Mouse (Mus musculus) myocyte (in vitro differentiated cells): Measurements from ENCODE around the gene Pnpla1.

Source experiments
- MAX ChIP-seq: IDR thresholded peaks from one replicate; pipeline ENCODE4 v1.6.1; 2011; ENCODE audit warnings: low read depth, mild to moderate bottlenecking, control low read depth
- MYOG ChIP-seq, 3 experiments: IDR thresholded peaks; one replicate each; pipeline ENCODE4 v1.6.1; 2011; ENCODE audit warnings: control low read depth in 2 of 3, low read depth in 2 of 3, mild to moderate bottlenecking in 2 of 3; ENCODE audit not compliant: insufficient read length in 2 of 3, control insufficient read depth in 1 of 3, insufficient read depth in 1 of 3
- POLR2A ChIP-seq: IDR thresholded peaks from one replicate; pipeline ENCODE4 v1.6.1; 2011; ENCODE audit warnings: low read depth, mild to moderate bottlenecking, control low read depth, moderate library complexity; ENCODE audit not compliant: insufficient read length
- SRF ChIP-seq: IDR thresholded peaks from one replicate; pipeline ENCODE4 v1.6.1; 2011; ENCODE audit warnings: low read depth; ENCODE audit not compliant: control insufficient read depth, insufficient read length
- TCF12 ChIP-seq: IDR thresholded peaks from one replicate; pipeline ENCODE4 v1.6.1; 2011; ENCODE audit warnings: mild to moderate bottlenecking, control low read depth; ENCODE audit not compliant: poor library complexity, insufficient read depth, severe bottlenecking

DNA sequence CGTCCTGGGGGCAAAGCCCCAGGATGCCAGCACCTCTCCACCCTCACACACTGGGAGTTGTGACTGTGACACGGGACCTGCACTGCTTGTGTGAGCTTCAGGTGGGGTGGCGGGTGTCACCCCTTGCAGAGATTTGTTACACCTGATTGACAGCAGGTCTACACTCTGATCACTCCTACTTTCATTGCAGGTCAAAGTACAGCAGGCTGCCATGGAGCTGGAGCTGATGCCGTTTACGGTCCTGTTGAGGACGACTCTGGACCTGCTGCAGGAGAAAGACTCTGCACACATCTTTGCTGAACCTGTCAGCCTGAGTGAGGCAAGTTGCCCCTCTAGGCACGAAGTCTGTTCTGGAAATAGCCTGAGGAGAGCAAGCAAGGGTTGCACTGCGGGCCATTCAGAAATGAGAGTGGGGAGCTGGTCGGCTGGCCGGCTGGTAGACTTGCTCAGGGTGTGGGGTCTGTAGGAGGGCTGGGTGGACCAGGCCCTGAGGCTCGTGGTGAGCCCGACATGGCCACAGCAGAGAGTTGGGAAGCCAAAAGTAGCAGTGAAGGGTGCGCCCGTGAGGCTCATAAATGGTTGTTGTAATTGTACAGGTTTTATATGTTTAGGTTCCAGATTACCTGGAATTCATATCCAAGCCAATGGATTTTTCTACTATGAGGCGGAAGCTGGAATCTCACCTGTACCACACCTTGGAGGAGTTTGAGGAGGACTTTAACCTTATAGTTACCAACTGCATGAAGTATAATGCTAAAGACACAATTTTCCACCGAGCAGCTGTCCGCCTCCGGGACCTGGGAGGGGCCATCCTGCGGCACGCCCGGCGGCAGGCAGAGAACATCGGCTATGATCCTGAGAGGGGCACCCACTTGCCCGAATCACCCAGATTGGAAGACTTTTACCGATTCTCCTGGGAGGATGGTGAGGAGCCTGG is 41.1 kb upstream of the Pnpla1 start:
- no peak for TF ChIP-seq SRF
- TF ChIP-seq TCF12, result no peak
- no peak for TF ChIP-seq POLR2A
- no peak for TF ChIP-seq MYOG (IDR thresholded peaks at IDR 0.05; ENCODE audit: control insufficient read depth in 1 of 3, insufficient read depth in 1 of 3, insufficient read length in 2 of 3, low read depth in 2 of 3)
- no peak for TF ChIP-seq MAX
